Mouse (Mus musculus): ENCODE data around the gene 4930469K13Rik. TPM values are rescaled to one million over a fixed set of nuclear protein-coding genes. Genes with fewer than 3 reads are reported as not detected.
A peak's percentile ranks its signal among the peaks of the same experiment; 100 is the strongest.

The 4930469K13Rik gene
- polyA plus RNA-seq, 1 experiment: not detected

GRCm38 (mm10) chr11:33951684-33952625 lies 146.4 kb downstream of the 4930469K13Rik start:
- 65% methylated on average over 8 of the region's 8 CpGs for WGBS
- no peak for DNase-seq (ENCODE audit: low read depth in 1 of 2, low spot score in 2 of 2)
- Histone ChIP-seq H3K4me3 (ENCODE audit: extremely low read depth, insufficient read depth, insufficient read length) (no peak overlapping the region), H3K4me1 (ENCODE audit: control insufficient read depth, insufficient read depth, insufficient read length) (no peaks in the 10 kb centered on the region), H3K27me3 (ENCODE audit: control insufficient read depth, insufficient read depth, low read length) (no peaks in the 10 kb centered on the region), H3K27ac (ENCODE audit: insufficient read depth, low read length) (no peak overlapping the region), H3K36me3 (ENCODE audit: control insufficient read depth, insufficient read depth, low read length) (no peaks in the 10 kb centered on the region)
- TF ChIP-seq CTCF (IDR thresholded peaks at IDR 0.05; ENCODE audit: extremely low read depth, insufficient read depth, insufficient read length, insufficient replicate concordance): no peak
- TF ChIP-seq POLR2A (IDR thresholded peaks at IDR 0.05; ENCODE audit: low read depth, low read length): no peak

- WGBS: 87% methylated on average over 5 of the region's 5 CpGs
- Histone ChIP-seq H3K36me3 (ENCODE audit: control insufficient read depth, insufficient read depth, low read length) (no peaks in the 10 kb centered on the region), H3K4me3 (ENCODE audit: extremely low read depth, insufficient read depth, insufficient read length) (no peak overlapping the region), H3K27ac (ENCODE audit: insufficient read depth, low read length) (no peak overlapping the region), H3K4me1 (ENCODE audit: control insufficient read depth, insufficient read depth, insufficient read length) (no peaks in the 10 kb centered on the region), H3K27me3 (ENCODE audit: control insufficient read depth, insufficient read depth, low read length) (no peaks in the 10 kb centered on the region)
- TF ChIP-seq POLR2A (IDR thresholded peaks at IDR 0.05; ENCODE audit: low read depth, low read length) (no peak), CTCF (IDR thresholded peaks at IDR 0.05; ENCODE audit: extremely low read depth, insufficient read depth, insufficient read length, insufficient replicate concordance) (no peak)
- no peak for DNase-seq (ENCODE audit: low read depth in 1 of 2, low spot score in 2 of 2)
These were observed 147.2 kb downstream of the 4930469K13Rik start for GRCm38 (mm10) chr11:33951155-33951554.

GRCm38 (mm10) chr11:33946501-33946900 lies 151.9 kb downstream of the 4930469K13Rik start:
- WGBS: 76% methylated on average over 4 of the region's 4 CpGs
- H3K36me3 ChIP-seq (ENCODE audit: control insufficient read depth, insufficient read depth, low read length): no peaks in the 10 kb centered on the region
- H3K4me1 ChIP-seq (ENCODE audit: control insufficient read depth, insufficient read depth, insufficient read length): no peaks in the 10 kb centered on the region
- no peak overlapping the region for H3K4me3 ChIP-seq (ENCODE audit: extremely low read depth, insufficient read depth, insufficient read length)
- no peaks in the 10 kb centered on the region for H3K27me3 ChIP-seq (ENCODE audit: control insufficient read depth, insufficient read depth, low read length)
- no peak for TF ChIP-seq CTCF (IDR thresholded peaks at IDR 0.05; ENCODE audit: extremely low read depth, insufficient read depth, insufficient read length, insufficient replicate concordance)
- TF ChIP-seq POLR2A (IDR thresholded peaks at IDR 0.05; ENCODE audit: low read depth, low read length): no peak
- no peak overlapping the region for H3K27ac ChIP-seq (ENCODE audit: insufficient read depth, low read length)
- no peak for DNase-seq (ENCODE audit: low read depth in 1 of 2, low spot score in 2 of 2)

GRCm38 (mm10) chr11:33944786-33945328 lies 153.5 kb downstream of the 4930469K13Rik start:
- DNase-seq (ENCODE audit: low read depth in 1 of 2, low spot score in 2 of 2): no peak
- peaks cover 6% of the 10 kb centered on the region; the same call in 1 of the 2 replicates for H3K4me1 ChIP-seq (ENCODE audit: control insufficient read depth, insufficient read depth, insufficient read length)
- H3K4me3 ChIP-seq (ENCODE audit: extremely low read depth, insufficient read depth, insufficient read length): no peak overlapping the region
- no peak overlapping the region for H3K27ac ChIP-seq (ENCODE audit: insufficient read depth, low read length)
- 87% methylated on average over 9 of the region's 9 CpGs for WGBS
- no peaks in the 10 kb centered on the region for H3K36me3 ChIP-seq (ENCODE audit: control insufficient read depth, insufficient read depth, low read length)
- TF ChIP-seq POLR2A (IDR thresholded peaks at IDR 0.05; ENCODE audit: low read depth, low read length) (no peak), CTCF (IDR thresholded peaks at IDR 0.05; ENCODE audit: extremely low read depth, insufficient read depth, insufficient read length, insufficient replicate concordance) (no peak)
- H3K27me3 ChIP-seq (ENCODE audit: control insufficient read depth, insufficient read depth, low read length): no peaks in the 10 kb centered on the region

GRCm38 (mm10) chr11:33944067-33944785 lies 154.1 kb downstream of the 4930469K13Rik start:
- 71% methylated on average over 4 of the region's 4 CpGs for WGBS
- TF ChIP-seq POLR2A (IDR thresholded peaks at IDR 0.05; ENCODE audit: low read depth, low read length) (no peak), CTCF (IDR thresholded peaks at IDR 0.05; ENCODE audit: extremely low read depth, insufficient read depth, insufficient read length, insufficient replicate concordance) (peak; percentile 39; the same call in 1 of the 2 replicates)
- Histone ChIP-seq H3K27me3 (ENCODE audit: control insufficient read depth, insufficient read depth, low read length) (no peaks in the 10 kb centered on the region), H3K4me3 (ENCODE audit: extremely low read depth, insufficient read depth, insufficient read length) (no peak overlapping the region), H3K4me1 (ENCODE audit: control insufficient read depth, insufficient read depth, insufficient read length) (peaks cover 6% of the 10 kb centered on the region; the same call in 1 of the 2 replicates), H3K36me3 (ENCODE audit: control insufficient read depth, insufficient read depth, low read length) (no peaks in the 10 kb centered on the region), H3K27ac (ENCODE audit: insufficient read depth, low read length) (no peak overlapping the region)
- DNase-seq (ENCODE audit: low read depth in 1 of 2, low spot score in 2 of 2): no peak

- WGBS: 85% methylated on average over 1 of the region's 1 CpGs
- H3K27me3 ChIP-seq (ENCODE audit: control insufficient read depth, insufficient read depth, low read length): no peaks in the 10 kb centered on the region
- H3K36me3 ChIP-seq (ENCODE audit: control insufficient read depth, insufficient read depth, low read length): no peaks in the 10 kb centered on the region
These were observed 154.8 kb downstream of the 4930469K13Rik start for GRCm38 (mm10) chr11:33943565-33943964.

More at GRCm38 (mm10) chr11:33943565-33943964, 154.8 kb downstream of the 4930469K13Rik start:
- no peak for TF ChIP-seq POLR2A (IDR thresholded peaks at IDR 0.05; ENCODE audit: low read depth, low read length)
- peaks cover 6% of the 10 kb centered on the region; the same call in 1 of the 2 replicates for H3K4me1 ChIP-seq (ENCODE audit: control insufficient read depth, insufficient read depth, insufficient read length)
- DNase-seq (ENCODE audit: low read depth in 1 of 2, low spot score in 2 of 2): no peak
- H3K27ac ChIP-seq (ENCODE audit: insufficient read depth, low read length): no peak overlapping the region
- H3K4me3 ChIP-seq (ENCODE audit: extremely low read depth, insufficient read depth, insufficient read length): no peak overlapping the region
